Mouse (Mus musculus) spleen, adult 2 months (tissue): ENCODE data around the gene Prap1.

Source experiments
- CTCF ChIP-seq: fragments of 200-500 bp; IDR thresholded peaks from 2 replicates; pipeline ENCODE4 v1.5.1; 2011; ENCODE audit warnings: mild to moderate bottlenecking, inconsistent platforms; ENCODE audit not compliant: insufficient read depth, insufficient read length, insufficient replicate concordance; ENCODE audit errors: extremely low read depth
- POLR2A ChIP-seq: fragments of 200-500 bp; IDR thresholded peaks from 2 replicates; pipeline ENCODE4 v1.6.1; 2011; ENCODE audit warnings: low read depth, low read length, inconsistent platforms

DNA sequence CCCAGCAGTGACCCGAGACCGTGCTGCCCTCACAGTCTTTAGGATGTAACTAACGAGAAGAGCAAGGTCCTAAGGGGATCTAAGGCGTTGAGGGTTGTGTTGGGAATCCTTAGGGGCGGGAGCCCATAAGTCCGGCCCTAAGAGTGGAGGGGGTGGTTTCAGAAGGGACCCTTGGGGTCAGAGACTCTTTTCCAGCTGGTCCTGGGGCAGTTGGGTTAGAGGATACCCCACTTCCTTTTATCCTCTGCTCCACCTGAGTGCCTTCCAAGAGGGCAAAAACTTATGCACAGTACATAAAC lies 31.4 kb upstream of the Prap1 start:
- no peak for TF ChIP-seq CTCF
- no peak for TF ChIP-seq POLR2A
